Mouse (Mus musculus): Measurements from ENCODE around the gene Tmx2.
"Not testable (repeated sequence)": the region's sequence is repeated elsewhere in the genome, so short reads cannot be mapped to it uniquely, and the experiment has no call there.

Gene Tmx2

DNA sequence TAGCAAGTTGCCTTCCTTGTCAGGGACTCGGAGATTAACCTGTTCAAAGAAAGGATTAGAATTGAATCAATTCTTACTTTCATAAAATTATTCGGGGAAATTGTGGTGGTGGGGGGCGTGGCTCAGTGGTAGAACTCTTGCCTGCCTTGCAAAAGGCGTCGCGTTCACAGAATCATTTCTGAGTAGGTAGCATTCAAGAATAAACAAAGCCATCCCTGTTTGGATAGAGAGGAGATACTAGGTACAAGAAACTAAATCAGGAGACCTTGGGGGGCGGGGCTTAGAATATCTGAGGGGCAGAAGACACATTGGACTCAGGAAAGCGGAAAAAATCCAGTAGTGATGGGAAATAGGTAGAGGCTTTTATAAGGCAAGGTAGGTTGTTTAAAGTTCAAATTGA is at the start of gene Tmx2:
Gene Tmx2 (minus strand): TSS at position 125 of the 400 bp plus-strand sequence.
- no peak for DNase-seq (ENCODE audit: low spot score)

DNA sequence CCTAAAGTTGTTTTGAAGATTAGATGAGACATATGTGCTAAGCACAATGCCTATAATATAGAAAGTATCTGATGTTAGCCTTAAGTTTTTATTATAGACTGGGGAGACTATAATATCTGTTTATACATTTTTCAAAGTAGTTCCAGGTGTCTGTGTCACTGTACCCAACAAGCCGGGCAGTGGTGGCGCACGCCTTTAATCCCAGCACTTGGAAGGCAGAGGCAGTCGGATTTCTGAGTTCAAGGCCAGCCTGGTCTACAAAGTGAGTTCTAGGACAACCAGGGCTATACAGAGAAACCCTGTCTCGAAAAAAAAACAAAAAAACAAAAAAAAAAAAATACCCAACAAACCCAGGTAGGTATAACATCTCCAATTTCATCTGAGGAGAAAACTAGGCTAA is 49.3 kb upstream of the Tmx2 start:
- not testable (repeated sequence) for DNase-seq (ENCODE audit: low spot score)

GRCm38 (mm10) chr2:84727172-84727858 is 48.4 kb upstream of the Tmx2 start, which contains the start of gene Clp1:
TSS of gene Clp1 (minus strand) at chr2:84727350.
- peak; percentile 97 for DNase-seq (ENCODE audit: low spot score)

- no peak for DNase-seq (ENCODE audit: low spot score)
Observed at GRCm38 (mm10) chr2:84726716-84727115, 47.8 kb upstream of the Tmx2 start.

GRCm38 (mm10) chr2:84725770-84726169 is 46.8 kb upstream of the Tmx2 start:
- no peak for DNase-seq (ENCODE audit: low spot score)

DNA sequence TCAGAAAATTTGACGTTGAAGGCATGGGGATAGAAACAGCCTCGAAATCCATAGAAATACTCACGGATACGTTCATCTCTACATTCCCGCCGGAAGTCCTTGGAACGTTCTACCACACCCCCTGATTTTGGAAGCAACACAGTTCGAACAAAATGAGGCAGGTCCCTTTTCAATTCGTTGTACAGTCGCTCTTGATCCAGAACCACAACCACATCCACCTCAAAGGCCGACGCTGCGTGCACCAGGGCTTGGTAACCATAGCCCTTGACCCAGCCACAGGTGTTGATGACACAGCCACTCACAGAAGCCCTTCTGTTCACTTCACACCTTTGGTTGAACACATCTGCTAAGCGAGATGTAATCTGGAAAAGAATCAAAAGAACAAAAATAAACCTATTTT is 44.9 kb upstream of the Tmx2 start:
- no peak for DNase-seq (ENCODE audit: low spot score)

- DNase-seq (ENCODE audit: low spot score), result no peak
Observed at GRCm38 (mm10) chr2:84721182-84721581, 42.2 kb upstream of the Tmx2 start.

DNA sequence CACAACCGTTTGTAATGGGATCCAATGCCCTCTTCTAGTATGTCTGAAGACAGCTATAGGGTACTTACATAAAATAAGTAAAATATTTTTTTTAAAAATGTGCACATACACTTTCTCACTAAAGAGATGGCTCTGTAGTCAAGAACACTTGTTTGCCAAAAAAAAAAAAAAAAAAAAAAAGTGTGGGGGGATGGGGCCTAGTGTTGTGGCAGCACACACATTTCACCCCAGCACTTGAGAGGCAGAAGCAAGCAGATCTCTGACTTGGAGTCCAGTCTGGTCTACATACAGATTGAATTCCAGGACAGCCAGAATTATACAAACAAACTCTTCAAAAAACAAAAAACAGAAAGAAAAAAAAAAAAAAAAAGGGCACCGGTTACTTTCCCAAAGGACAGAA is 41.8 kb upstream of the Tmx2 start:
- no peak for DNase-seq (ENCODE audit: low spot score)

- no peak for DNase-seq (ENCODE audit: low spot score)
Observed at GRCm38 (mm10) chr2:84717357-84717756, 38.4 kb upstream of the Tmx2 start.

DNA sequence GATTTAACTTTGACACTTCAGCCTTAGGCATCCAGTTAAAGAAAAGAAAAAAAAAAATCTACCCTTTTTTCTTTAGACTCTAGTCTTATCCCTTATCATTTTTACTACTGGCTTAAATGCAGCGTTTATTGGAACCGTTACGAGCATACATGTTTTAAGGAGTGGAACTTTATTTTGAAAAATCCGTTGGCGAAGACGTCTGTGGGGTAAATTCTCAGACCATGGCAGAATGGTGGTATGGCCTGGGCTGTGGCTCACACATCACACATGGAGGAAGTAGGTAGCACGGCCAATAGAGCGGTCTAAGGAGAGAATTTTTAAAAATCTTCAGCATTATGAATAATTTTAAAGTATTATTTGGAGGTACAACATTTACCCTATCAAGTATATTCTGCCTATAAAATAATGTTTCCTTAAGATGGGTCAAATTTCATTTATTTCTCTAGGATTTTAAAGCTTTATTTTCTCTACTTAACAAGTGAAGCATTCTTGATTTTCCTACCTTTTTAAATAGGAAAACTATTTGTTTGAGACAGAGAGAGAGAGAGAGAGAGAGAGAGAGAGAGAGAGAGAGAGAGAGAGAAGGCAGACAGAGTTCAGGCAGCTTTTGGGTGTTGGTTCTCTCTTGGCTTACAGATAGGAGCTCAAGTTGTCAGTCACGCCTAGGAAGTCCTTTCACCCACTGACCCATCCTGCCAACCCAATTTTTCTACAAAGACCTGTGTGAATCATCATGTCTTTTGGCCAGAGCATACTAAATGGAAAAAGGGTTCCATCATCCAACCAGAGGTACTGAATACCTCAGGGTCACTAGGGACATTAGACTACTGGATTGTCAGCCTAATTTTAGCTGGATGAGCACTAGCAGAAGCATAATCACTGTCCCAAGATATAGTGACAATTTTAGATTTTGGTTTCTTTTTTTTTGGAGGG is 37.7 kb upstream of the Tmx2 start:
- no peak for DNase-seq (ENCODE audit: low spot score)

- peak; percentile 91 for DNase-seq (ENCODE audit: low spot score)
Observed at GRCm38 (mm10) chr2:84715562-84716361, 36.8 kb upstream of the Tmx2 start.

DNA sequence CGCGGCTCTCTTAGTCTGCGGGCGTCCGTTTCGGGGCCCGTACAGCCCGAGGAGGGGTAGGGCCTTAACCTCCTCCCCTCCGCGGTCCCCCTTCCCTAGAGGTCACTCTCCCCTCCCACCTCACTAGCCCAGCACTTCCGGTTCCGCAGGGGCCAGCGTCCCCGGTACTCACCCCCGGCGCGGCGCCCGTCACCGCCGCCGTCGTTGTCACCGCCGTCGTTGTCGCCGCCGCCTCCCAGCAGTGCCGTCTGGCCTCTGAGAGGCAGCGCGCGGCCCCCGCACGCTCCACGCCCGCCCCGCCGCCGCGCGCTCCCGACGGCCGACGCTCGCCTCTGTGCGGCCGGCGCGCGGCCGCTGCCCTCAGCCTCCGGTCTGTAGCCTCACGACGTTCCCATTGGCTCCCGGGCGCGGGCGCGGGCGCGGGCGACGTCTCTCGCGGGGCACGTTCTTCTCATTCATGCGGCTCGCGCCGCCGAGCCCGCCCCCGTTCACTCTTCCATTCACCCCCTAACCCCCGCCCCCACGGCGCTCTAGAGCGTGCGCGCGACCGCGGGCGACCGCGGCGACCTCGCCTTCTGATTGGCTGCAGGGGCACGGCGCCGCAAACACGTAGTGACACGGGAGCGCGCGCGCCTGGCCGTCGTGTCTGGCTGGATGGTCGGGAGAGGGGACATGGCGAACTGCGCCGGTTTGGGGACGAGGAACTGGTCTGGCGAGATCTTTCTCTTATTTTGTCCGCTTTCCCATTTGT is 36.0 kb upstream of the Tmx2 start, which contains the start of gene Zdhhc5:
Gene Zdhhc5 (minus strand): TSS at position 370 of the 751 bp plus-strand sequence.
- DNase-seq (ENCODE audit: low spot score), result peak; percentile 99

- peak; percentile 45 for DNase-seq (ENCODE audit: low spot score)
Observed at GRCm38 (mm10) chr2:84714422-84714810, 35.5 kb upstream of the Tmx2 start.

DNA sequence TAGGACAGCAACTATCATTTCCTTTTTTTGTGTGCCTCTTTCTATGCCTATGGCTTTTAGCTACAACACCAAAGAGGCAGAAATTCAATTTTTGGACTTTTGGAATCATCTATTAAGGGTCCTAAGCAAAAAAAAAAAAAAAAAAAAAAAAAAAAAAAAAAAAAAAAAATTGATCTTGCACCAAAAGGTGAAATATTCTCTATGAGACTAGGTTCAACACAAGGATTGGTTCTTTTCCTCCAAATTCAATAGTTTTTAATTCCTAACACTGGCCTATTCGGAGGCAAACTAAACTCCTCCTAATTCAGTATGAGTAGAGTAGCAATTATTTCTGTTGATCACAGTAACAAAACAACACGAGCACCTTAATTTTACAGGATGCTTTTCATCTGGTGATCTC is 33.0 kb upstream of the Tmx2 start:
- no peak for DNase-seq (ENCODE audit: low spot score)

DNA sequence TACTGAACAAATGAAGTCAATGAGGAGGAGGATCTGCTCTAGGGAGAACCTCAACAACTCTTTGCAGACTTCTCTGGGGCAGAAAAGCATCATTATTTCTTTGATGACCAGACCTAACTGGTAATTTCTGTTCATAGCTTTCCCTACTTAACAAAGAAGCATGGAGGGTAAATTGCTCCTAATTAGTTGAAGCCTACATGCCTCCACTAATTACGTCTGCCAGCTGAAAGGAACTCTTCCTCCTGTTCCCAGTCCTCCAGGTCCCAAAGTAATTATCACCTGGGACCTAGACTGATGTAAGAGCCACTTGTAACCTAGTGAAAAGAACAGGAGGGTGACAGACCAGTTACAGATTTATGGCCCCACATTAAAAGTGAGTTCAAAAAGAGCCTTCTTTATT is 28.6 kb upstream of the Tmx2 start:
- no peak for DNase-seq (ENCODE audit: low spot score)

- DNase-seq (ENCODE audit: low spot score), result no peak
Observed at GRCm38 (mm10) chr2:84705295-84705694, 26.4 kb upstream of the Tmx2 start.

GRCm38 (mm10) chr2:84704329-84704728 is 25.4 kb upstream of the Tmx2 start:
- DNase-seq (ENCODE audit: low spot score), result no peak

GRCm38 (mm10) chr2:84703497-84703896 is 24.6 kb upstream of the Tmx2 start:
- no peak for DNase-seq (ENCODE audit: low spot score)

DNA sequence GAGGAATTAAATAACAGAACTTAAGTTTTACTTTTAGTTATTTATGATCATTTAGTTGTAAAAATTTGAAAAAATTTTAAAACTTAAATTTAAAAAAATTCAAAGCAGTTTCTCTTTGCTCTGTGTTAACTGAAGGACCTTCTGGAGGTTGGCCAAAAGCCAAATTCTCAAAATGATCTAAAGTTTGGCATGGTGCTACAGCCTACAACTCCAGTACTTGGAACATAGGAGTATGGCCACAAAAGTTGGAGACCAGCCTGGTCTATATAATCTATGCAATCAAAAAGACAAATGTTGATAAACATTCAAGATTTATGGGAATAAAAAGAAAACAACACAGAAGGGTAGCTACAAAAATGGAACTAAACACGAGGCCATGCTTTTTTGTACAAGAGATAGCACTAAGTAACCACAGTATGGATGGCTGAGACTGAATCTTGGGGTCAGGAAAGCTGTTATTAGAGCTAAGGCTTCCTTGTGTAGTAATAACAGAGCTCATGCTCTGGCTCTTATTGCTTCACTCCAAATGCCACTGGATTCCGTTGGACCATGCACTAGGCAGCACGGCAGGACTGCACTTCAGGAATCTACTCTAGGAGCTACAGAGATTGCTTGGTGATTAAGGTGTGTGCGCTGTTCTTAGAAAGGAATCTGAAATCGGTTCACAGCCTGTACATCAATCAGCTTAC is 16.2 kb upstream of the Tmx2 start:
- no peak for DNase-seq (ENCODE audit: low spot score)

DNA sequence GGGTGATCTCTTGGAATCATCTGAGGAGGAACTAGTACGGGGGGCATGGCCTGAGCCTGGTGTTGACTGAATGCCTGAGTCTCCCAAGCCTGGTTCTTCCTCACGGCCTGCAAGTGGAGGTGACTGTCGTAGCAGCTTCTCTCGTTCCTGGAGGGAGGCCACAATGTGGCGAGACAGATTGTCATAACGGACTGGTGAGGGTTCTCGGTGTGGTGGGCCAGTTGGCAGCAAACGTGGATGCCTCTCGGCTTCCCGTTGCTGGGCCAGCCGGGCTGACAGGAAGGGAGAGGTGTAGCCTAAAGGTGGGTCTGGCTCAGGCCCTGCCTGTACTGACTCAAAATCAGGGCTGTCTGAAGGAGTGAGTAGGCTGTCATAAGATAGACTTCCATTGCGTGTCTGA is 11.1 kb upstream of the Tmx2 start:
- DNase-seq (ENCODE audit: low spot score), result no peak

All from layer of hippocampus, adult 11-12 months (tissue).